Mouse (Mus musculus) stomach, postnatal 0 days (tissue): ENCODE results near the gene Kcna5. TPM values are rescaled to one million over a fixed set of nuclear protein-coding genes. Genes with fewer than 3 reads are reported as not detected.

Experiments used
- ATAC-seq: fragments of 200-750 bp; cut with Nextera tagmentation; 2 replicates; pipeline ENCODE4 v1.8.0; 2017; ENCODE audit not compliant: low FRiP score, low TSS enrichment
- DNase-seq: peaks from one replicate; pipeline ENCODE4 v3.0.0-alpha.2; 2016; ENCODE audit warnings: low spot score
- H3K27ac ChIP-seq: fragments of 300-500 bp; sonication (generic); replicated peaks from 2 replicates; pipeline ENCODE4 v1.5.1; 2014; ENCODE audit warnings: mild to moderate bottlenecking, control low read depth
- H3K27me3 ChIP-seq: fragments of 300-500 bp; sonication (generic); 2 replicates; pipeline ENCODE4 v1.6.1; 2014; ENCODE audit warnings: low read length; ENCODE audit not compliant: control insufficient read depth, insufficient read depth
- H3K36me3 ChIP-seq: fragments of 300-500 bp; sonication (generic); 2 replicates; pipeline ENCODE4 v1.6.1; 2014; ENCODE audit warnings: low read length, mixed read lengths; ENCODE audit not compliant: control insufficient read depth, insufficient read depth
- H3K4me1 ChIP-seq: fragments of 300-500 bp; sonication (generic); replicated peaks from 2 replicates; pipeline ENCODE4 v1.6.1; 2014; ENCODE audit warnings: antibody characterized with exemption; ENCODE audit not compliant: control insufficient read depth, insufficient read depth
- H3K4me2 ChIP-seq: fragments of 300-500 bp; sonication (generic); replicated peaks from 2 replicates; pipeline ENCODE4 v1.6.1; 2014; ENCODE audit warnings: low read depth, mild to moderate bottlenecking, control low read depth, moderate library complexity
- H3K4me3 ChIP-seq: fragments of 300-500 bp; sonication (generic); 2 replicates; pipeline ENCODE4 v1.5.1; 2014; ENCODE audit warnings: low read depth, low read length, control low read depth
- H3K9ac ChIP-seq: fragments of 300-500 bp; sonication (generic); 2 replicates; pipeline ENCODE4 v1.6.1; 2014; ENCODE audit warnings: mild to moderate bottlenecking, low read length, control low read depth, mixed read lengths
- H3K9me3 ChIP-seq: fragments of 300-500 bp; sonication (generic); 2 replicates; pipeline ENCODE4 v1.6.1; 2016; ENCODE audit warnings: low read length; ENCODE audit not compliant: control insufficient read depth
- CTCF ChIP-seq: IDR thresholded peaks from 2 replicates; pipeline ENCODE4 v1.5.1; 2016; ENCODE audit warnings: antibody characterized with exemption, low read depth, mild to moderate bottlenecking, moderate library complexity
- EP300 ChIP-seq: optimal IDR thresholded peaks from 2 replicates; pipeline ENCODE3; 2016; ENCODE audit warnings: antibody characterized with exemption
- WGBS: fragments of 180-500 bp; shearing (Covaris S2); extraction: QIAGEN DNeasy Blood & Tissue Kit; methylation state at CpG from one replicate; pipeline ENCODE4 v1.1.7; 2014; 5-methylcytosine and 5-hydroxymethylcytosine counted together
- polyA plus RNA-seq: library from polyadenylated mRNA; unstranded; fragments of >200 nt; fragmentation: Nextera tagmentation; extraction: Ambion mirVana; gene quantifications from 2 replicates; pipeline ENCODE4 v1.2.1, GENCODE M21; 2015

Kcna5 gene
- polyA plus RNA-seq, 1 experiment from 2014 or later, result 3.5 TPM

GRCm38 (mm10) chr6:126508671-126509070, 26.5 kb downstream of the Kcna5 start:
- no peak overlapping the region for H3K4me3 ChIP-seq
- no peak overlapping the region for H3K27ac ChIP-seq
- no peak overlapping the region for H3K4me2 ChIP-seq
- TF ChIP-seq CTCF, result no peak
- no peak for TF ChIP-seq EP300
- whole genome bisulfite sequencing, result 70% methylated on average over 6 of the region's 6 CpGs
- H3K27me3 ChIP-seq, result no peaks in the 10 kb centered on the region
- no peaks in the 10 kb centered on the region for H3K9me3 ChIP-seq
- no peak for DNase-seq
- H3K4me1 ChIP-seq, result no peaks in the 10 kb centered on the region
- H3K36me3 ChIP-seq, result no peaks in the 10 kb centered on the region
- ATAC-seq, result no peak
- H3K9ac ChIP-seq, result no peak overlapping the region

- Histone ChIP-seq H3K27ac (no peak overlapping the region), H3K9ac (no peak overlapping the region), H3K4me1 (no peaks in the 10 kb centered on the region), H3K27me3 (no peaks in the 10 kb centered on the region), H3K4me2 (no peak overlapping the region), H3K9me3 (no peaks in the 10 kb centered on the region), H3K4me3 (no peak overlapping the region), H3K36me3 (no peaks in the 10 kb centered on the region)
- 76% methylated on average over 8 of the region's 8 CpGs for WGBS
- TF ChIP-seq CTCF (peak; percentile 52), EP300 (no peak)
- no peak for ATAC-seq
- no peak for DNase-seq
Observed at GRCm38 (mm10) chr6:126503920-126504319, 31.3 kb downstream of the Kcna5 start.

- TF ChIP-seq EP300 (no peak), CTCF (no peak)
- 46% methylated on average over 9 of the region's 9 CpGs for WGBS
- no peak overlapping the region for H3K27ac ChIP-seq
Observed at GRCm38 (mm10) chr6:126502691-126503301, 32.4 kb downstream of the Kcna5 start.

GRCm38 (mm10) chr6:126500985-126501384, 34.2 kb downstream of the Kcna5 start:
- TF ChIP-seq CTCF, result peak; percentile 27; the same call in 1 of the 2 replicates
- no peak for TF ChIP-seq EP300
- no peak overlapping the region for H3K4me2 ChIP-seq
- H3K36me3 ChIP-seq, result no peaks in the 10 kb centered on the region
- DNase-seq (no peak), ATAC-seq (no peak)
- no peak overlapping the region for H3K9ac ChIP-seq
- no peaks in the 10 kb centered on the region for H3K9me3 ChIP-seq
- H3K27me3 ChIP-seq, result no peaks in the 10 kb centered on the region
- 87% methylated on average over 6 of the region's 6 CpGs for WGBS
- H3K27ac ChIP-seq, result no peak overlapping the region
- no peaks in the 10 kb centered on the region for H3K4me1 ChIP-seq
- H3K4me3 ChIP-seq, result no peak overlapping the region

More at GRCm38 (mm10) chr6:126502691-126503301, 32.4 kb downstream of the Kcna5 start:
- no peak overlapping the region for H3K4me3 ChIP-seq
- ATAC-seq (no peak), DNase-seq (no peak)
- no peaks in the 10 kb centered on the region for H3K9me3 ChIP-seq
- no peak overlapping the region for H3K4me2 ChIP-seq
- H3K4me1 ChIP-seq, result no peaks in the 10 kb centered on the region
- no peaks in the 10 kb centered on the region for H3K36me3 ChIP-seq
- H3K9ac ChIP-seq, result 0 out of 2 replicates have a peak overlapping the region, but pooled peaks have one; percentile 18
- no peaks in the 10 kb centered on the region for H3K27me3 ChIP-seq

- H3K4me1 ChIP-seq, result no peaks in the 10 kb centered on the region
- ATAC-seq, result 0 out of 2 replicates have a peak, but pooled peaks have one; percentile 37
- H3K9me3 ChIP-seq, result no peaks in the 10 kb centered on the region
- TF ChIP-seq CTCF (peak; percentile 97), EP300 (no peak)
- H3K9ac ChIP-seq, result no peak overlapping the region
- no peak overlapping the region for H3K27ac ChIP-seq
- WGBS, result 20% methylated on average over 8 of the region's 8 CpGs
- no peak overlapping the region for H3K4me3 ChIP-seq
- H3K36me3 ChIP-seq, result no peaks in the 10 kb centered on the region
- no peaks in the 10 kb centered on the region for H3K27me3 ChIP-seq
- H3K4me2 ChIP-seq, result no peak overlapping the region
- peak; percentile 80 for DNase-seq
Observed at GRCm38 (mm10) chr6:126500088-126500487, 35.1 kb downstream of the Kcna5 start.

GRCm38 (mm10) chr6:126497878-126498277, 37.3 kb downstream of the Kcna5 start:
- H3K9ac ChIP-seq, result no peak overlapping the region
- H3K36me3 ChIP-seq, result no peaks in the 10 kb centered on the region
- TF ChIP-seq EP300 (no peak), CTCF (peak; percentile 89)
- no peak overlapping the region for H3K27ac ChIP-seq
- no peaks in the 10 kb centered on the region for H3K4me1 ChIP-seq
- DNase-seq, result peak; percentile 45
- no peaks in the 10 kb centered on the region for H3K27me3 ChIP-seq
- H3K9me3 ChIP-seq, result no peaks in the 10 kb centered on the region
- 51% methylated on average over 5 of the region's 5 CpGs for WGBS
- no peak overlapping the region for H3K4me2 ChIP-seq
- ATAC-seq, result no peak
- no peak overlapping the region for H3K4me3 ChIP-seq
